Mouse (Mus musculus) thymus, adult 2 months (tissue): ENCODE data around the gene Gdf7.

Experiments used
- CTCF ChIP-seq: fragments of 200-500 bp; IDR thresholded peaks from 2 replicates; pipeline ENCODE4 v1.5.1; 2012; ENCODE audit warnings: mild to moderate bottlenecking, control low read depth, low read length, moderate library complexity, borderline replicate concordance; ENCODE audit not compliant: control insufficient read depth, poor library complexity, insufficient read depth; ENCODE audit errors: extremely low read depth
- POLR2A ChIP-seq: fragments of 200-500 bp; IDR thresholded peaks from 2 replicates; pipeline ENCODE4 v1.6.1; 2012; ENCODE audit warnings: mild to moderate bottlenecking, low read length, control low read depth, moderate library complexity; ENCODE audit not compliant: control insufficient read depth, poor library complexity, insufficient read depth; ENCODE audit errors: extremely low read depth

GRCm38 (mm10) chr12:8287970-8288369 is 13.8 kb downstream of the Gdf7 start:
- TF ChIP-seq POLR2A (no peak), CTCF (no peak)
